Mouse (Mus musculus) kidney, embryonic 15.5 days (tissue): ENCODE measurements around the gene Prkar2b. TPM values are rescaled to one million over a fixed set of nuclear protein-coding genes. Genes with fewer than 3 reads are reported as not detected.
A peak's percentile ranks its signal among the peaks of the same experiment; 100 is the strongest.

ENCODE experiments used
- ATAC-seq: fragments of 200-750 bp; cut with Nextera tagmentation; replicated peaks from 2 replicates; pipeline ENCODE4 v1.8.0; 2017; ENCODE audit warnings: moderate TSS enrichment; ENCODE audit not compliant: low FRiP score
- H3K27ac ChIP-seq: fragments of 300-500 bp; sonication (generic); 2 replicates; pipeline ENCODE4 v1.5.1; 2015; ENCODE audit warnings: mild to moderate bottlenecking, inconsistent platforms
- H3K27me3 ChIP-seq: fragments of 300-500 bp; sonication (generic); 2 replicates; pipeline ENCODE4 v1.6.1; 2015; ENCODE audit warnings: inconsistent platforms
- H3K36me3 ChIP-seq: fragments of 300-500 bp; sonication (generic); 2 replicates; pipeline ENCODE4 v1.6.1; 2015; ENCODE audit warnings: inconsistent platforms
- H3K4me1 ChIP-seq: fragments of 300-500 bp; sonication (generic); 2 replicates; pipeline ENCODE4 v1.6.1; 2015; ENCODE audit warnings: inconsistent platforms
- H3K4me2 ChIP-seq: fragments of 300-500 bp; sonication (generic); 2 replicates; pipeline ENCODE4 v1.6.1; 2015; ENCODE audit warnings: moderate library complexity, mild to moderate bottlenecking, inconsistent platforms
- H3K4me3 ChIP-seq: fragments of 300-500 bp; sonication (generic); replicated peaks from 2 replicates; pipeline ENCODE4 v1.5.1; 2015; ENCODE audit warnings: mild to moderate bottlenecking, inconsistent platforms
- H3K9ac ChIP-seq: fragments of 300-500 bp; sonication (generic); 2 replicates; pipeline ENCODE4 v1.6.1; 2015; ENCODE audit warnings: mild to moderate bottlenecking, inconsistent platforms
- H3K9me3 ChIP-seq: fragments of 300-500 bp; sonication (generic); replicated peaks from 2 replicates; pipeline ENCODE4 v1.6.1; 2016; ENCODE audit warnings: inconsistent platforms
- whole genome bisulfite sequencing: fragments of 180-500 bp; shearing (Covaris S2); methylation state at CpG from one replicate; pipeline ENCODE4 v1.1.7; 2015; ENCODE audit warnings: mixed read lengths; 5-methylcytosine and 5-hydroxymethylcytosine counted together
- polyA plus RNA-seq: library from polyadenylated mRNA; unstranded; fragments of >200 nt; fragmentation: Nextera tagmentation; extraction: Ambion mirVana; gene quantifications from 2 replicates; pipeline ENCODE4 v1.2.1, GENCODE M21; 2015

Prkar2b gene
- polyA plus RNA-seq, 1 experiment from 2014 or later = 22.7 TPM

DNA sequence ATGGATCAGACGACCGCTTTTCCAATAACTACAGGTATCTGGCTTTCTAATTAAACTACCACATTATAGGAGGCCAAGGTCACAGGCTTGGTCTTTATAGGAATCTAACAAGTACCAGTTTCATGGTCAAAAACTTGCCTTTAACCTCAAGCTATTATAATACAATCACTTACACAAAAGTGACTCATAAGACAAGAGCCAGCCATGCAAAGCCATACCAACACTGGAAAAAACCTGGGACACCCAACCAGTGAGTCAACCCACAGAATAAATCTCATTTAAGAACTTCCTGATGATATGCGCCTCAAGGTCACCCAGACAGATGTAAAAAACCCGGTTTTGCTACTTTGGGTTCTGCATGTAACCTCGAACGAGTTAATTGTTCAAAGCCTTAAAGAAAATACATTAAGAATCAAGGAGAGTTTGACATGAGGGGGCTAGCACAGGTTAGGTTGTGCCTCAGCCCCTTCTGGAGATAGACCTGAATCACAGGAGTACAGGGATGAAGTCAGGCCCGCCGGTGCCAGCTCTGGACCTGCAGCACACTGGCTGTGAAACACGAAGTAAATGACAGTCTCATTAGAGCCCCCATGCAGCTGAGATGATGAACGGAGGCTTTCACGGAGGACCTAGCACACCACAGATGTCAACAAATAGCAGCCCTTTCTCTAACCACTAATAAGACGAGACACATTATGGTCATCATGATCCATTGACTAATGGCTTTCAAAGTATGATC, 3.5 kb downstream of the Prkar2b start:
- Histone ChIP-seq H3K36me3 (no peaks in the 10 kb centered on the region), H3K27me3 (peaks cover 2% of the 10 kb centered on the region; the same call in 1 of the 2 replicates), H3K27ac (no peak overlapping the region), H3K9me3 (no peaks in the 10 kb centered on the region), H3K4me1 (peaks cover 16% of the 10 kb centered on the region), H3K4me2 (no peak overlapping the region), H3K4me3 (no peak overlapping the region), H3K9ac (no peak overlapping the region)
- no peak for ATAC-seq
- 76% methylated on average over 12 of the region's 12 CpGs for WGBS

GRCm38 (mm10) chr12:32055797-32056196, 5.3 kb downstream of the Prkar2b start:
- no peak overlapping the region for H3K27ac ChIP-seq
- no peaks in the 10 kb centered on the region for H3K9me3 ChIP-seq
- peaks cover 12% of the 10 kb centered on the region for H3K4me1 ChIP-seq
- 95% methylated on average over 3 of the region's 3 CpGs for WGBS
- H3K4me2 ChIP-seq = no peak overlapping the region
- H3K27me3 ChIP-seq = peaks cover 2% of the 10 kb centered on the region; the same call in 1 of the 2 replicates
- no peak overlapping the region for H3K4me3 ChIP-seq
- H3K36me3 ChIP-seq = no peaks in the 10 kb centered on the region
- ATAC-seq = no peak
- H3K9ac ChIP-seq = no peak overlapping the region

GRCm38 (mm10) chr12:32054476-32055166, 6.5 kb downstream of the Prkar2b start:
- peaks cover 2% of the 10 kb centered on the region; the same call in 1 of the 2 replicates for H3K27me3 ChIP-seq
- 0 out of 2 replicates have a peak overlapping the region, but pooled peaks have one; percentile 9 for H3K27ac ChIP-seq
- peaks cover 7% of the 10 kb centered on the region for H3K4me1 ChIP-seq
- H3K36me3 ChIP-seq = no peaks in the 10 kb centered on the region
- ATAC-seq = no peak; the same call in 1 of the 2 replicates
- H3K9ac ChIP-seq = no peak overlapping the region
- no peaks in the 10 kb centered on the region for H3K9me3 ChIP-seq
- no peak overlapping the region for H3K4me3 ChIP-seq
- no peak overlapping the region for H3K4me2 ChIP-seq
- 49% methylated on average over 9 of the region's 9 CpGs for WGBS

DNA sequence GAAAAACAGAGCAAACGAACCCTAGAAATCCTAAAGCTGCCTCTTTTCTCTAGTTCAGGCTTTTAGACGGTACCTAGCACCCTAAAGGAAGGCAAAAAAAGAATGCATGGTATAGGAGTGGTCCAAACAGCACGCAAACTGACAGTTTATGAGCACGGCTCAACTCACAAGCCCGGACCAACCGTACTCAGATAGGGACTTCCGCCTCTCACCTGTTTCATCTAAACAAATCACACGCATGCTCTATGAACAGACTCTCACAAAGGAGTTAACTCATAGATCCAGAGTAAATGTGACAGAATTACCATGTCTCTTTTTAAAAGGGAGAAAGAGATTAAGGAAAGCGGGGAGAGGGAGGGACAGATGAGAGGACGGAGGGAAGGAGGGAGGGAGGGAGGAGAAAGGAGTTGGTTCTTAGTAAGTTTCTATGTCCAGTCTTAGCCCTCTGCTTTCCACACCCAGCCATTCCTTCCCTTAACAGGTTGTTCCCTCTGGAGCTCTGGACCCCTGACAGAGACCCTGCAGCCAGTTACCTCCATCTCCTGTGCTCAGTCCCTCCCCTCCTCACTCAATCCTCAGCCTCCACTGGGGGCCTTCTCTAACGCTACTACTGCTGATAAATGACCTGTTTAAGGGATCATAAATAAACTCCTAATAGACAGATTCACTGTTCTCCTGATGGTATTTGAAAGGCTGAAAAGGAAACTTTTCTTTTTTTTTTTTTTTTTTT, 7.3 kb downstream of the Prkar2b start:
- Histone ChIP-seq H3K9ac (no peak overlapping the region), H3K27me3 (no peaks in the 10 kb centered on the region), H3K36me3 (no peaks in the 10 kb centered on the region), H3K9me3 (no peaks in the 10 kb centered on the region), H3K4me1 (peaks cover 5% of the 10 kb centered on the region; the same call in 1 of the 2 replicates), H3K4me2 (no peak overlapping the region), H3K27ac (no peak overlapping the region), H3K4me3 (no peak overlapping the region)
- ATAC-seq = no peak; the same call in 1 of the 2 replicates
- WGBS = 68% methylated on average over 11 of the region's 11 CpGs

DNA sequence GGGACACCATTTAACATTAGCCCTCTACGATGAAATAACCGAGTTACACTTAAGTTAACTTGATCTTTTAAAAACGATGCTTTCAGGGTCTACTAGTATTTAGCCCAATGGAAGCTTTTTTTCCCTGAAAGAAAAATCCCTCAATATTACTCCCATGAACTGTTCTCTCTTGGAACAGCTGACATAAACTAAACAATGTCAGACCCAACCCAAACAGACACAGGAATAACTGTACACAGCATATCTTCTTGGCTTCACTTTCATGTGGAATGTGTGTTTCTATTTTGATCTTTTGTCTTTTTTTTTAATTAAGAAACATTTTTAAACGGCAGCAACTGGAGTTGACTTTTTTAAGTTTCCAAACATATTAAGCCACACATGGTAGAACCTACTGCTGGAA, 8.2 kb downstream of the Prkar2b start:
- Histone ChIP-seq H3K4me2 (no peak overlapping the region), H3K4me1 (peaks cover 5% of the 10 kb centered on the region; the same call in 1 of the 2 replicates), H3K9ac (no peak overlapping the region), H3K27ac (no peak overlapping the region), H3K9me3 (no peaks in the 10 kb centered on the region), H3K36me3 (no peaks in the 10 kb centered on the region), H3K4me3 (no peak overlapping the region), H3K27me3 (no peaks in the 10 kb centered on the region)
- ATAC-seq = no peak
- 77% methylated on average over 4 of the region's 4 CpGs for WGBS

DNA sequence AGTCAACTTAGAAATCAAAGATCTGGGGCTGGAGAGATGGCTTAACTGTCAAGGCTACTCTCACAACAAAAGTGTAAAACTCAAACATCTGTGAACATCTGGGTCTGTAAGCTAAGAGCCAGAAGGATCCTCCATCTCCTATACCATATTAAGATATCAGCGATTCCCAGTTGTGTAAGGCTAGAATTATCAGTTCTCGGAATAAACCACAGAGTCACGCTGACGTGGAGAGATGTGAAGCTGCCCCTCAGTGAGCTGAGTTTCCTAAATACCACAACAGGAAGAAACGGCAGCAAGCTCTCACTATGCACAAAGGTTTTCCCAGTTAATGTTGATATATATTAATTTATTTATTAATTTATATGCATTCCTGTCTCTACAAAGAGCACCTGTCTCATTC, 10.9 kb downstream of the Prkar2b start:
- 78% methylated on average over 5 of the region's 5 CpGs for WGBS
- Histone ChIP-seq H3K4me1 (peaks cover 5% of the 10 kb centered on the region; the same call in 1 of the 2 replicates), H3K9ac (no peak overlapping the region), H3K9me3 (no peaks in the 10 kb centered on the region), H3K4me3 (no peak overlapping the region), H3K36me3 (no peaks in the 10 kb centered on the region), H3K27ac (no peak overlapping the region), H3K27me3 (no peaks in the 10 kb centered on the region), H3K4me2 (no peak overlapping the region)
- no peak for ATAC-seq

DNA sequence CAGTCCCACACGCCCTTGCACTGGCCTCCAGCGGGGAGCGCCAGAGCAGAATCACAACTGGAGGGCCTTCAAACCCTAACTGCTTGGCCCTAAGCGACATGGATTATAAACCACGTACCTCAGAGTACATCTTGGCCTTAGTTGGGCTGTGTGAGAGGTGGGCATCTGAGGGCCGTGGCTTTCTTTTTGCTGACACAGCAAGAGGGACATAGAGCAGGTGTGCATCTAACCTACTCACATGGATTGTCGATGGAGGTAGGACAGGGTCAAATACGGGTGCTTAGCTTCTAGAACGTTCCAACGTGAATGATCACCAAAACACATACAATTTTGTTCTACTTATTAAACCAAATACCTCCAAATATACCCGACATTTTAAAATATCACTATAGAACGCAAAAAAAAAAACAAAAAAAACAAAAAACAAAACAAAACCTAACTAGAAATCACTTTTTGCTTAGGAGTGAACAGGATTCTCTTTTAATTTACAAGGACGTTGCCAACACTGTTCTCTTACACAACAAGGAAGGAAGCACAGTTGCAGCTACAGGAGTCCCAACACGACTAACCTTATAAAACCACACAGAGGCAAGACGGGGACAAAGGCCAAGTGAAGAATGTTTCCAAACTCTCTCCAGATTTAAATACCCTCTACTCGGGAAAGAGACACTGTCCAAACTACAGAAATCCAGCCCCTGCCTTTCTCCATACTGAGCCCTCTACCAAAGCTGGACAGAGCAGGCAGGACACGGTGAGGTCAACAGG, 15.3 kb downstream of the Prkar2b start:
- Histone ChIP-seq H3K9me3 (no peaks in the 10 kb centered on the region), H3K36me3 (no peaks in the 10 kb centered on the region), H3K27me3 (no peaks in the 10 kb centered on the region), H3K4me3 (no peak overlapping the region), H3K4me1 (peaks cover 7% of the 10 kb centered on the region; the same call in 1 of the 2 replicates), H3K27ac (no peak overlapping the region), H3K9ac (no peak overlapping the region), H3K4me2 (no peak overlapping the region)
- 81% methylated on average over 17 of the region's 17 CpGs for WGBS
- no peak for ATAC-seq

GRCm38 (mm10) chr12:32044487-32045134, 16.5 kb downstream of the Prkar2b start:
- no peaks in the 10 kb centered on the region for H3K9me3 ChIP-seq
- H3K9ac ChIP-seq = no peak overlapping the region
- peak; percentile 56; the same call in 1 of the 2 replicates for ATAC-seq
- no peaks in the 10 kb centered on the region for H3K36me3 ChIP-seq
- no peak overlapping the region for H3K27ac ChIP-seq
- no peak overlapping the region for H3K4me2 ChIP-seq
- WGBS = 63% methylated on average over 5 of the region's 5 CpGs
- H3K4me1 ChIP-seq = peaks cover 7% of the 10 kb centered on the region; the same call in 1 of the 2 replicates
- no peak overlapping the region for H3K4me3 ChIP-seq
- no peaks in the 10 kb centered on the region for H3K27me3 ChIP-seq

- ATAC-seq = no peak
- no peak overlapping the region for H3K9ac ChIP-seq
- no peaks in the 10 kb centered on the region for H3K36me3 ChIP-seq
- no peaks in the 10 kb centered on the region for H3K4me1 ChIP-seq
- H3K4me3 ChIP-seq = no peak overlapping the region
- H3K9me3 ChIP-seq = no peaks in the 10 kb centered on the region
- H3K27me3 ChIP-seq = no peaks in the 10 kb centered on the region
- H3K27ac ChIP-seq = no peak overlapping the region
- H3K4me2 ChIP-seq = no peak overlapping the region
- 83% methylated on average over 6 of the region's 6 CpGs for WGBS
Measured at GRCm38 (mm10) chr12:32033536-32033935, 27.6 kb downstream of the Prkar2b start.

- H3K4me1 ChIP-seq = no peaks in the 10 kb centered on the region
- no peak overlapping the region for H3K9ac ChIP-seq
- no peak overlapping the region for H3K27ac ChIP-seq
- no peak overlapping the region for H3K4me2 ChIP-seq
- no peak overlapping the region for H3K4me3 ChIP-seq
- WGBS = 86% methylated on average over 7 of the region's 7 CpGs
- H3K9me3 ChIP-seq = no peaks in the 10 kb centered on the region
- H3K36me3 ChIP-seq = no peaks in the 10 kb centered on the region
- H3K27me3 ChIP-seq = no peaks in the 10 kb centered on the region
- ATAC-seq = no peak
Measured at GRCm38 (mm10) chr12:32032917-32033316, 28.2 kb downstream of the Prkar2b start.

DNA sequence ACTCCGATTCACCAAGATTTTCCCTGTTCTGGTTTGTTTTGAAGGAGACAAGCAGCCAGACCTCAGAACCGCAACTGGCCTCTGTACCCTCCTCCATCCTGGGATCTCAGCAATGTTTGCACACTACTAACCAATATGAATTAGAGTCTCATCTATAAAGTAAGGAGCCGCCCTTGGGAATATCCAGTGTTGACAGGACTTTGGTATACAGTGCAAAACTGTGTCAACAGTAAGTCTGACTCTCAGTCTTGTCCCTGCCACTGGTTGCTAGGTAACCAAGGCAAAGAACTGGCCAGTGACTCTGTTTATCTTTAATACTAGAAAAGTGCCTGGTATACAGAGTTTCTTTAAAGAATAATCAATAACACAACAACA, 42.7 kb downstream of the Prkar2b start:
- H3K27me3 ChIP-seq = no peaks in the 10 kb centered on the region
- no peak overlapping the region for H3K4me3 ChIP-seq
- WGBS = 55% methylated on average over 3 of the region's 3 CpGs
- H3K4me1 ChIP-seq = peaks cover 7% of the 10 kb centered on the region; the same call in 1 of the 2 replicates
- no peak for ATAC-seq
- H3K9me3 ChIP-seq = no peaks in the 10 kb centered on the region
- no peak overlapping the region for H3K4me2 ChIP-seq
- no peak overlapping the region for H3K9ac ChIP-seq
- no peaks in the 10 kb centered on the region for H3K36me3 ChIP-seq
- H3K27ac ChIP-seq = no peak overlapping the region
